Mouse (Mus musculus): ENCODE measurements around the gene Ltbp2.

DNA sequence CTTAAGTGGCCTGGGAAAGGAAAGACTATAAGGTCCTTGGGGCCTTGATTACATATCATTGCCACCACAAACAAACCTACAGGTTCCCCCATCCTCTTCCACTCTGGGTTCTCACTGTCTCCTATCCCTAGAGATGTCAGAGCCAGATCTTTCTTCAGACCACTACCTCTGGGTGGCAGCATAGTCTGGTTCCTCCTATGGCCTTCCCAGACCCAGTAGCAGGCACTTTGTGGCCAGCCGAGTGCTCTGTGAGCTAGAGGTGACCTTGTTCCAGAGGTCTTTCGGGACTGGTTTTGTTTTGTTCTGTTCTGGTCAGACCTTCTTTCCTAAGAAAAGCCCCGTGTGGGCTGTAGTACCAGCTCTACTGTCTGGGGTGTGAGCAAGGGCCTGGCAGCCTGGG is 64.3 kb downstream of the Ltbp2 start:
- TF ChIP-seq EP300 (optimal IDR thresholded peaks at IDR 0.05) = no peak
- TF ChIP-seq CTCF (IDR thresholded peaks at IDR 0.05; ENCODE audit: low read depth) = peak; percentile 66
